Mouse (Mus musculus) heart, adult 9 months (tissue): ENCODE results near the gene Olfr382.
"Not testable (repeated sequence)": the region's sequence is repeated elsewhere in the genome, so short reads cannot be mapped to it uniquely, and the experiment has no call there.

ENCODE experiments used
- DNase-seq, 2 experiments: peaks; one replicate each; pipeline ENCODE4 v3.0.0; 2022; ENCODE audit warnings: low spot score in 2 of 2

The Olfr382 gene

GRCm38 (mm10) chr11:73517097-73517496, at the start of gene Olfr382:
Olfr382 (minus strand) TSS chr11:73517197.
- no peak for DNase-seq

GRCm38 (mm10) chr11:73528971-73529370, 12.0 kb upstream of the Olfr382 start:
- not testable (repeated sequence) for DNase-seq

GRCm38 (mm10) chr11:73491503-73491902, 25.5 kb downstream of the Olfr382 start, which contains the start of gene Olfr381:
Olfr381 (minus strand) TSS chr11:73491603.
- no peak for DNase-seq
